Mouse (Mus musculus) liver, postnatal 0 days (tissue): Measurements from ENCODE around the gene Poc1b. TPM values are rescaled to one million over a fixed set of nuclear protein-coding genes. Genes with fewer than 3 reads are reported as not detected.

Source experiments
- ATAC-seq: fragments of 200-750 bp; cut with Nextera tagmentation; 2 replicates; pipeline ENCODE4 v1.8.0; 2017; ENCODE audit warnings: mild to moderate bottlenecking, moderate library complexity
- DNase-seq: peaks from one replicate; pipeline ENCODE4 v3.0.0-alpha.2; 2016
- H3K27ac ChIP-seq: fragments of 300-500 bp; sonication (generic); 2 replicates; pipeline ENCODE4 v1.5.1; 2014; ENCODE audit warnings: antibody characterized with exemption, moderate library complexity, mild to moderate bottlenecking, low read depth
- H3K27me3 ChIP-seq: fragments of 300-500 bp; sonication (generic); 2 replicates; pipeline ENCODE4 v1.6.1; 2014; ENCODE audit warnings: low read length, control low read depth, mixed read lengths; ENCODE audit not compliant: insufficient read depth
- H3K36me3 ChIP-seq: fragments of 300-500 bp; sonication (generic); replicated peaks from 2 replicates; pipeline ENCODE4 v1.6.1; 2014; ENCODE audit warnings: mild to moderate bottlenecking, control low read depth, low read length, moderate library complexity, mixed read lengths; ENCODE audit not compliant: insufficient read depth
- H3K4me1 ChIP-seq: fragments of 300-500 bp; sonication (generic); 2 replicates; pipeline ENCODE4 v1.6.1; 2014; ENCODE audit warnings: antibody characterized with exemption, mild to moderate bottlenecking, control low read depth; ENCODE audit not compliant: insufficient read depth
- H3K4me2 ChIP-seq: fragments of 300-500 bp; sonication (generic); 2 replicates; pipeline ENCODE4 v1.6.1; 2014; ENCODE audit warnings: low read depth, mild to moderate bottlenecking, low read length, moderate library complexity, mixed read lengths
- H3K4me3 ChIP-seq: fragments of 300-500 bp; sonication (generic); 2 replicates; pipeline ENCODE4 v1.5.1; 2014; ENCODE audit warnings: low read depth, low read length
- H3K9ac ChIP-seq: fragments of 300-500 bp; sonication (generic); replicated peaks from 2 replicates; pipeline ENCODE4 v1.6.1; 2014; ENCODE audit warnings: mild to moderate bottlenecking, moderate library complexity
- H3K9me3 ChIP-seq: fragments of 300-500 bp; sonication (generic); 2 replicates; pipeline ENCODE4 v1.6.1; 2016; ENCODE audit warnings: mild to moderate bottlenecking, control low read depth, low read length, mixed read lengths
- CTCF ChIP-seq: sonication (generic); IDR thresholded peaks from 2 replicates; pipeline ENCODE4 v1.5.1; 2016; ENCODE audit warnings: antibody characterized with exemption, low read depth
- EP300 ChIP-seq: IDR thresholded peaks from 2 replicates; pipeline ENCODE4 v1.6.1; 2016; ENCODE audit warnings: antibody characterized with exemption, low read depth, mild to moderate bottlenecking
- WGBS: fragments of 180-500 bp; shearing (Covaris S2); extraction: QIAGEN DNeasy Blood & Tissue Kit; methylation state at CpG from one replicate; pipeline ENCODE4 v1.1.7; 2014; ENCODE audit not compliant: insufficient replicate concordance; 5-methylcytosine and 5-hydroxymethylcytosine counted together
- polyA plus RNA-seq: library from polyadenylated mRNA; unstranded; fragments of >200 nt; fragmentation: Nextera tagmentation; extraction: Ambion mirVana; gene quantifications from 2 replicates; pipeline ENCODE4 v1.2.1, GENCODE M21; 2015

Poc1b gene
- polyA plus RNA-seq, 1 experiment from 2014 or later: 3.9 TPM

DNA sequence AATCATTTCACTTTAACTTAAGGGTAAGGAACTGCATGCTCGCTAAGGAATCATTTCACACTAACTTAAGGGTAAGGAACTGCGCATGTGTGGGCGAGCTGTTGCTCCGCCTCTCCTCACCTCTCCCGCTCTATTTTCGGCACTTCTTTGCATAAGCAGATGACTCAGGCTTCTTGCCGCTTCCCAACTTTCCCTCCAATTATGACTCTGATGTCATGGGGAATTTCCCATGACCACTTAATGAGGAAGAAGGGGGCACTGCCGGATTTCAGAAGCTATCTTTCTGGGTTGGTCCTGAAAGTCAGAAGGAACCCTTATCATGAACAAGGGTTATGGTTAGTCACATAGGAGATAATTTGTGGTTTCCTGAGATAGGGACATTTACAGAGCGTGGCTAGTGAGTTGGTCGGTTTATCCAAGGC lies 25.3 kb upstream of the Poc1b start:
- no peaks in the 10 kb centered on the region for H3K36me3 ChIP-seq

GRCm38 (mm10) chr10:99083431-99084003 lies 23.3 kb upstream of the Poc1b start:
- Histone ChIP-seq H3K4me1 (no peaks in the 10 kb centered on the region), H3K4me2 (no peak overlapping the region), H3K36me3 (no peaks in the 10 kb centered on the region), H3K9ac (no peak overlapping the region), H3K27ac (no peak overlapping the region), H3K27me3 (no peaks in the 10 kb centered on the region), H3K9me3 (no peaks in the 10 kb centered on the region), H3K4me3 (no peak overlapping the region)
- TF ChIP-seq EP300: no peak
- no peak for TF ChIP-seq CTCF
- 79% methylated on average over 14 of the region's 14 CpGs for WGBS
- DNase-seq (peak; percentile 28), ATAC-seq (no peak)

More for the DNA sequence above, 25.3 kb upstream of the Poc1b start:
- Histone ChIP-seq H3K27me3 (no peaks in the 10 kb centered on the region), H3K4me1 (no peaks in the 10 kb centered on the region), H3K27ac (no peak overlapping the region), H3K9me3 (no peaks in the 10 kb centered on the region), H3K4me2 (no peak overlapping the region), H3K4me3 (no peak overlapping the region), H3K9ac (no peak overlapping the region)
- no peak for DNase-seq
- 45% methylated on average over 10 of the region's 10 CpGs for WGBS
- ATAC-seq: no peak
- no peak for TF ChIP-seq EP300
- TF ChIP-seq CTCF: no peak

- no peak overlapping the region for H3K4me3 ChIP-seq
- H3K27ac ChIP-seq: no peak overlapping the region
- TF ChIP-seq CTCF: peak; percentile 94
- no peak for TF ChIP-seq EP300
- peak; percentile 88 for DNase-seq
- no peaks in the 10 kb centered on the region for H3K9me3 ChIP-seq
- no peaks in the 10 kb centered on the region for H3K27me3 ChIP-seq
- no peaks in the 10 kb centered on the region for H3K36me3 ChIP-seq
- ATAC-seq: no peak
- H3K4me1 ChIP-seq: no peaks in the 10 kb centered on the region
- 43% methylated on average over 23 of the region's 23 CpGs for WGBS
- H3K4me2 ChIP-seq: no peak overlapping the region
- no peak overlapping the region for H3K9ac ChIP-seq
These were observed 22.2 kb upstream of the Poc1b start for GRCm38 (mm10) chr10:99084397-99085239.

GRCm38 (mm10) chr10:99085240-99085587 lies 21.6 kb upstream of the Poc1b start:
- Histone ChIP-seq H3K4me1 (no peaks in the 10 kb centered on the region), H3K27ac (no peak overlapping the region), H3K36me3 (no peaks in the 10 kb centered on the region), H3K4me2 (no peak overlapping the region), H3K4me3 (no peak overlapping the region), H3K27me3 (no peaks in the 10 kb centered on the region), H3K9me3 (no peaks in the 10 kb centered on the region), H3K9ac (no peak overlapping the region)
- ATAC-seq: no peak
- no peak for TF ChIP-seq CTCF
- no peak for TF ChIP-seq EP300
- 46% methylated on average over 6 of the region's 6 CpGs for WGBS
- no peak for DNase-seq

DNA sequence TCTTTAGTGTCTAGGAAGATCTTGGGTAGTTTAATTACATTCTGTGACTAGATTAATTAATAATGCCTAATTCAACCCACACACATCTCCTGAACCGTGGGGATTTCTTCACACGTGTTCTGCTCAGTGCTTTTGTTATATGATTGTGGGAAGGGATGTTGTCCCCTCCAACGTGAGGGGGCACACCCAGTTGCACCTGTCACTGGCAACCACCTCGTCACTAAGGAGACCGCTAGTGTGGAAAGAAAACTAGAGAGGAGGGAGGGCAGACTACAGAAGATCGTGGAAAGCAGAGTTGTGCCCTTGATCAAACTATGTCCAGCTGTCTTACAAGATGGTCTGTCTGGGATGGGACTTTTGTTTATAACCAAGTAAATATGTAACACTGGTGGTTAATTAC lies 20.8 kb upstream of the Poc1b start:
- TF ChIP-seq EP300 (no peak), CTCF (no peak)
- Histone ChIP-seq H3K4me2 (no peak overlapping the region), H3K9ac (no peak overlapping the region), H3K9me3 (no peaks in the 10 kb centered on the region), H3K27me3 (no peaks in the 10 kb centered on the region), H3K27ac (no peak overlapping the region), H3K4me3 (no peak overlapping the region), H3K36me3 (no peaks in the 10 kb centered on the region), H3K4me1 (no peaks in the 10 kb centered on the region)
- no peak for ATAC-seq
- 55% methylated on average over 6 of the region's 6 CpGs for WGBS
- no peak for DNase-seq

- Histone ChIP-seq H3K27ac (no peak overlapping the region), H3K4me1 (no peaks in the 10 kb centered on the region), H3K4me3 (no peak overlapping the region), H3K9me3 (no peaks in the 10 kb centered on the region), H3K27me3 (no peaks in the 10 kb centered on the region), H3K36me3 (no peaks in the 10 kb centered on the region), H3K9ac (no peak overlapping the region), H3K4me2 (no peak overlapping the region)
- ATAC-seq (no peak), DNase-seq (no peak)
- whole genome bisulfite sequencing: 39% methylated on average over 6 of the region's 6 CpGs
- TF ChIP-seq CTCF: no peak
- TF ChIP-seq EP300: no peak
These were observed 16.9 kb upstream of the Poc1b start for GRCm38 (mm10) chr10:99089906-99090305.
